Mouse (Mus musculus) liver, postnatal 0 days (tissue): ENCODE results near the gene Olfr798. TPM values are rescaled to one million over a fixed set of nuclear protein-coding genes. Genes with fewer than 3 reads are reported as not detected.

Source experiments
- ATAC-seq: fragments of 200-750 bp; cut with Nextera tagmentation; 2 replicates; pipeline ENCODE4 v1.8.0; 2017; ENCODE audit warnings: mild to moderate bottlenecking, moderate library complexity
- DNase-seq: peaks from one replicate; pipeline ENCODE4 v3.0.0-alpha.2; 2016
- H3K27ac ChIP-seq: fragments of 300-500 bp; sonication (generic); 2 replicates; pipeline ENCODE4 v1.5.1; 2014; ENCODE audit warnings: antibody characterized with exemption, moderate library complexity, mild to moderate bottlenecking, low read depth
- H3K27me3 ChIP-seq: fragments of 300-500 bp; sonication (generic); 2 replicates; pipeline ENCODE4 v1.6.1; 2014; ENCODE audit warnings: low read length, control low read depth, mixed read lengths; ENCODE audit not compliant: insufficient read depth
- H3K36me3 ChIP-seq: fragments of 300-500 bp; sonication (generic); replicated peaks from 2 replicates; pipeline ENCODE4 v1.6.1; 2014; ENCODE audit warnings: mild to moderate bottlenecking, control low read depth, low read length, moderate library complexity, mixed read lengths; ENCODE audit not compliant: insufficient read depth
- H3K4me1 ChIP-seq: fragments of 300-500 bp; sonication (generic); 2 replicates; pipeline ENCODE4 v1.6.1; 2014; ENCODE audit warnings: antibody characterized with exemption, mild to moderate bottlenecking, control low read depth; ENCODE audit not compliant: insufficient read depth
- H3K4me2 ChIP-seq: fragments of 300-500 bp; sonication (generic); 2 replicates; pipeline ENCODE4 v1.6.1; 2014; ENCODE audit warnings: low read depth, mild to moderate bottlenecking, low read length, moderate library complexity, mixed read lengths
- H3K4me3 ChIP-seq: fragments of 300-500 bp; sonication (generic); 2 replicates; pipeline ENCODE4 v1.5.1; 2014; ENCODE audit warnings: low read depth, low read length
- H3K9ac ChIP-seq: fragments of 300-500 bp; sonication (generic); replicated peaks from 2 replicates; pipeline ENCODE4 v1.6.1; 2014; ENCODE audit warnings: mild to moderate bottlenecking, moderate library complexity
- H3K9me3 ChIP-seq: fragments of 300-500 bp; sonication (generic); 2 replicates; pipeline ENCODE4 v1.6.1; 2016; ENCODE audit warnings: mild to moderate bottlenecking, control low read depth, low read length, mixed read lengths
- CTCF ChIP-seq: sonication (generic); IDR thresholded peaks from 2 replicates; pipeline ENCODE4 v1.5.1; 2016; ENCODE audit warnings: antibody characterized with exemption, low read depth
- EP300 ChIP-seq: IDR thresholded peaks from 2 replicates; pipeline ENCODE4 v1.6.1; 2016; ENCODE audit warnings: antibody characterized with exemption, low read depth, mild to moderate bottlenecking
- WGBS: fragments of 180-500 bp; shearing (Covaris S2); extraction: QIAGEN DNeasy Blood & Tissue Kit; methylation state at CpG from one replicate; pipeline ENCODE4 v1.1.7; 2014; ENCODE audit not compliant: insufficient replicate concordance; 5-methylcytosine and 5-hydroxymethylcytosine counted together
- microRNA-seq: library from miRNA; unstranded; fragments of <30 nt; microRNA quantifications from one replicate; pipeline ENCODE4, GENCODE M21; 2016
- polyA plus RNA-seq: library from polyadenylated mRNA; unstranded; fragments of >200 nt; fragmentation: Nextera tagmentation; extraction: Ambion mirVana; gene quantifications from 2 replicates; pipeline ENCODE4 v1.2.1, GENCODE M21; 2015

The Olfr798 gene
- polyA plus RNA-seq, 1 experiment from 2014 or later = not detected

- H3K36me3 ChIP-seq = no peaks in the 10 kb centered on the region
- WGBS = 88% methylated on average over 1 of the region's 1 CpGs
- no peaks in the 10 kb centered on the region for H3K9me3 ChIP-seq
- no peak within 1 kb of the TSS for H3K9ac ChIP-seq
- H3K4me1 ChIP-seq = no peaks in the 10 kb centered on the region
- H3K27ac ChIP-seq = no peak within 1 kb of the TSS
- DNase-seq = no peak
- no peak within 1 kb of the TSS for H3K4me3 ChIP-seq
- H3K27me3 ChIP-seq = no peaks in the 10 kb centered on the region
- no peak for TF ChIP-seq CTCF
- no peak for TF ChIP-seq EP300
- no peak for ATAC-seq
- H3K4me2 ChIP-seq = no peak within 1 kb of the TSS
Measured at GRCm38 (mm10) chr10:129612470-129612869, 15.3 kb downstream of the Olfr798 start, which contains the start of gene Olfr796. Gene Olfr796, minus strand, starts transcription at chr10:129612570.

GRCm38 (mm10) chr10:129577066-129577465 is 50.7 kb downstream of the Olfr798 start:
- Histone ChIP-seq H3K4me2 (no peak overlapping the region), H3K9ac (no peak overlapping the region), H3K4me3 (no peak overlapping the region), H3K9me3 (no peaks in the 10 kb centered on the region; the same call in 1 of the 2 replicates), H3K36me3 (no peaks in the 10 kb centered on the region), H3K4me1 (no peaks in the 10 kb centered on the region), H3K27me3 (no peaks in the 10 kb centered on the region), H3K27ac (no peak overlapping the region)
- 63% methylated on average over 1 of the region's 1 CpGs for WGBS
- DNase-seq (no peak), ATAC-seq (no peak)
- TF ChIP-seq EP300 (no peak), CTCF (no peak)

Small RNA genes within 50 kb of the gene (microRNA-seq; reads per million reads assigned to microRNA genes)
- gene Gm23252 = not detected

Other genes with a start within 250 kb of the Olfr798 start
- gene Olfr784, start 243.9 kb downstream of the Olfr798 start, polyA plus RNA-seq = not detected in 2 replicates
- not detected in 2 replicates for gene Olfr785, start 222.5 kb downstream of the Olfr798 start, polyA plus RNA-seq
- gene Olfr786, start 200.6 kb downstream of the Olfr798 start, polyA plus RNA-seq = not detected in 2 replicates
- not detected in 2 replicates for gene Olfr787, start 166.1 kb downstream of the Olfr798 start, polyA plus RNA-seq
- not detected in 2 replicates for gene Olfr788, start 156.9 kb downstream of the Olfr798 start, polyA plus RNA-seq
- not detected in 2 replicates for gene Olfr789, start 143.2 kb downstream of the Olfr798 start, polyA plus RNA-seq
- gene Olfr790, start 129.4 kb downstream of the Olfr798 start, polyA plus RNA-seq = not detected in 2 replicates
- not detected in 2 replicates for gene Olfr791, start 106.1 kb downstream of the Olfr798 start, polyA plus RNA-seq
- gene Olfr792, start 88.8 kb downstream of the Olfr798 start, polyA plus RNA-seq = not detected in 2 replicates
- not detected in 2 replicates for gene Olfr794, start 60.3 kb downstream of the Olfr798 start, polyA plus RNA-seq
- not detected in 2 replicates for gene Olfr796, start 15.4 kb downstream of the Olfr798 start, polyA plus RNA-seq
- not detected in 2 replicates for gene Olfr799, start 9.6 kb upstream of the Olfr798 start, polyA plus RNA-seq
- gene Olfr800, start 29.8 kb upstream of the Olfr798 start, polyA plus RNA-seq = not detected in 2 replicates
- not detected in 2 replicates for gene Olfr801, start 45.9 kb upstream of the Olfr798 start, polyA plus RNA-seq
- gene Olfr802, start 60.2 kb upstream of the Olfr798 start, polyA plus RNA-seq = not detected in 2 replicates
- gene Olfr803, start 66.4 kb upstream of the Olfr798 start, polyA plus RNA-seq = not detected in 2 replicates
- gene Olfr804, start 75.3 kb upstream of the Olfr798 start, polyA plus RNA-seq = not detected in 2 replicates
- gene Olfr805, start 101.4 kb upstream of the Olfr798 start, polyA plus RNA-seq = not detected in 2 replicates
- gene Olfr806, start 114.0 kb upstream of the Olfr798 start, polyA plus RNA-seq = not detected in 2 replicates
- not detected in 2 replicates for gene Olfr807, start 129.9 kb upstream of the Olfr798 start, polyA plus RNA-seq
- not detected in 2 replicates for gene Olfr808, start 137.5 kb upstream of the Olfr798 start, polyA plus RNA-seq
- not detected in 2 replicates for gene Olfr809, start 146.7 kb upstream of the Olfr798 start, polyA plus RNA-seq
- gene Olfr810, start 167.0 kb upstream of the Olfr798 start, polyA plus RNA-seq = not detected in 2 replicates
- gene Olfr811, start 176.5 kb upstream of the Olfr798 start, polyA plus RNA-seq = not detected in 2 replicates
- not detected in 2 replicates for gene Olfr812, start 218.2 kb upstream of the Olfr798 start, polyA plus RNA-seq
- not detected in 2 replicates for gene Olfr813, start 227.4 kb upstream of the Olfr798 start, polyA plus RNA-seq